Mouse (Mus musculus): ENCODE results near the gene Gm13275.
"Not testable (repeated sequence)": the region's sequence is repeated elsewhere in the genome, so short reads cannot be mapped to it uniquely, and the experiment has no call there.

The Gm13275 gene

DNA sequence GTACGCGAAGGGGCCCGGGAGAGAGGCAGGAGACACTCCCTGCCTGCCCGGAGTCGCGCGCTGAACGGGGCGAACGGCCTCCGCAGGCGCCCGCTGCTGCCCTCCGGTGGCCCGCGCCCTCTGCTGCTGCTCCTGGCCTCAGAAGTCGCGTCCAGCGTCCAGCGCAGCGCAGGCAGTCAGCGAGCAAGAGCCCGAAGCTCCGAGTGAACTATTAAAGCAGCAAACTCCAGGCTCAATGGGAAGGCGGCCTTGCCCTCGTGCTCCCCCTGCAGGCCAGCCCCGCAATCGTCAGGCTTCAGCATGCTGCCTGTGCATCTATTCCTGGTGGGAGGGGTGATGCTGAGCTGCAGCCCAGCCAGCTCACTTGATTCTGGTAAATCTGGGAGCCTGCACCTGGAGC lies 2.8 kb downstream of the Gm13275 start, which contains the start of gene Gm13279:
Gene Gm13279 (plus strand): TSS at position 301 of the 400 bp plus-strand sequence.
- DNase-seq (ENCODE audit: low spot score in 2 of 2): not testable (repeated sequence)

DNA sequence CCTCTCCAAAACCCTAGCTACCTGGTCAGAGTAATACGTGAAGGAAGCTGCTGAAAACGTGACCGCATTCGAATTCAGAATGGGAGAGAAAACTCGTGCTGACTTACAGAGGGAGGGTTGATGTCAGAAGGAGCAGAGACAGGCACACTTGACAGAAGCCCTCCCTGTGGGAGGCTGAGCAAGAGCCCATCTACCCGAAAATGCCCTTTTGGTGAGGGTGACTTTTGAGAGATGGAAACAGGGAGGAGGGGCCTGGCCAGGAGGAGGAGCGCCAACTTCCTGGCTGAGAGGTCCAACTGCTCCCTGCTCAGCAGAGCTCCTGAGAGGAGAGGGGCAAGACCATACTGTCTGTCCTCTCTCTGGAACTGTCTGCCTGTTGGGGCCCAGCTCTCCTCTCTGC lies 5.1 kb downstream of the Gm13275 start, which contains the start of gene Gm13285:
Gene Gm13285 (plus strand): TSS at position 301 of the 400 bp plus-strand sequence.
- not testable (repeated sequence) for DNase-seq (ENCODE audit: low spot score in 2 of 2)

DNA sequence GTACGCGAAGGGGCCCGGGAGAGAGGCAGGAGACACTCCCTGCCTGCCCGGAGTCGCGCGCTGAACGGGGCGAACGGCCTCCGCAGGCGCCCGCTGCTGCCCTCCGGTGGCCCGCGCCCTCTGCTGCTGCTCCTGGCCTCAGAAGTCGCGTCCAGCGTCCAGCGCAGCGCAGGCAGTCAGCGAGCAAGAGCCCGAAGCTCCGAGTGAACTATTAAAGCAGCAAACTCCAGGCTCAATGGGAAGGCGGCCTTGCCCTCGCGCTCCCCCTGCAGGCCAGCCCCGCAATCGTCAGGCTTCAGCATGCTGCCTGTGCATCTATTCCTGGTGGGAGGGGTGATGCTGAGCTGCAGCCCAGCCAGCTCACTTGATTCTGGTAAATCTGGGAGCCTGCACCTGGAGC lies 8.7 kb downstream of the Gm13275 start, which contains the start of gene Gm13287:
Gene Gm13287 (plus strand): TSS at position 301 of the 400 bp plus-strand sequence.
- DNase-seq (ENCODE audit: low spot score in 2 of 2): not testable (repeated sequence)

DNA sequence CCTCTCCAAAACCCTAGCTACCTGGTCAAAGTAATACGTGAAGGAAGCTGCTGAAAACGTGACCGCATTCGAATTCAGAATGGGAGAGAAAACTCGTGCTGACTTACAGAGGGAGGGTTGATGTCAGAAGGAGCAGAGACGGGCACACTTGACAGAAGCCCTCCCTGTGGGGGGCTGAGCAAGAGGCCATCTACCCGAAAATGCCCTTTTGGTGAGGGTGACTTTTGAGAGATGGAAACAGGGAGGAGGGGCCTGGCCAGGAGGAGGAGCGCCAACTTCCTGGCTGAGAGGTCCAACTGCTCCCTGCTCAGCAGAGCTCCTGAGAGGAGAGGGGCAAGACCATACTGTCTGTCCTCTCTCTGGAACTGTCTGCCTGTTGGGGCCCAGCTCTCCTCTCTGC lies 10.9 kb downstream of the Gm13275 start, which contains the start of gene Gm13288:
Gene Gm13288 (plus strand): TSS at position 301 of the 400 bp plus-strand sequence.
- not testable (repeated sequence) for DNase-seq (ENCODE audit: low spot score in 2 of 2)

DNA sequence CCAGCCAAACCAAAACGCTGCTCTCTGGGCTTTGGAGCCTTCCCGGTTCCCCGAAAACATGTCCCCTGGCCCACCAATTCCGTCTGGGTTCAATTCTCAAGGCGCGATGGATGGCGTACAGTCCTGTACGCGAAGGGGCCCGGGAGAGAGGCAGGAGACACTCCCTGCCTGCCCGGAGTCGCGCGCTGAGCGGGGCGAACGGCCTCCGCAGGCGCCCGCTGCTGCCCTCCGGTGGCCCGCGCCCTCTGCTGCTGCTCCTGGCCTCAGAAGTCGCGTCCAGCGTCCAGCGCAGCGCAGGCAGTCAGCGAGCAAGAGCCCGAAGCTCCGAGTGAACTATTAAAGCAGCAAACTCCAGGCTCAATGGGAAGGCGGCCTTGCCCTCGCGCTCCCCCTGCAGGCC lies 11.5 kb downstream of the Gm13275 start:
- peak; percentile 1 to 2 for DNase-seq (ENCODE audit: low spot score in 2 of 2)

DNA sequence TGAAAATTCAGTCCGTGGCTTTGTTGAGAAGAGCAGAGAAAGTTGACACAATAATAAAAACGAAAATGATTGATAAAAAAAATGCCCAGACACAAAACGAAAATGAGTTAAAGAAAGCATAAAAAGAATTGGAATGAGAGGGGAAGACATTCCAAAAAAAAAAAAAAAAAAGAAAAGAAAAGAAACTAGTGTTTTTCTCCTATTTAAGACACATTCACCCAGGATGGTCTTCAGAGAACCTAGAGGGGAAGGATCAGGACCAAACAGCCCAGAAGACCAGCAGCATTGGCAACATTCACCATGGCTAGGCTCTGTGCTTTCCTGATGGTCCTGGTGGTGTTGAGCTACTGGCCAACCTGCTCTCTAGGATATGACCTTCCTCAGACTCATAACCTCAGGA lies 21.6 kb downstream of the Gm13275 start, which contains the start of gene Ifna7:
Gene Ifna7 (plus strand): TSS at position 301 of the 400 bp plus-strand sequence.
- DNase-seq (ENCODE audit: low spot score in 2 of 2): no peak

DNA sequence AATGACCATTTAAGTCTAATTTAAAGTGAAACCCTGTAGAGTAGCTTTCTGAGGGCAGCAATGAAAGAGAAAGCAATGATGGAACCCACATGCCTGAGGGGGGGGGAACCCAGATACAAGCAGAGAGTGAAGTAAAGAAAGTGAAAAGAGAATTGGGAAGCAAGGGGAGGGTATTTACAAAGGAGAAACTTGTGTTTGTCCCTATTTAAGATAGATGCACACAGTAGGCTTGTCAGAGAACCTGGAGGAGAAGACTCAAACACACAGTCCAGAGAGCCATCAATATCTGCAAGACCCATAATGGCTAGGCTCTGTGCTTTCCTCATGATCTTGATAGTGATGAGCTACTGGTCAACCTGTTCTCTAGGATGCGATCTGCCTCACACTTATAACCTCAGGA lies 25.4 kb downstream of the Gm13275 start, which contains the start of gene Ifna11:
Gene Ifna11 (plus strand): TSS at position 301 of the 400 bp plus-strand sequence.
- no peak for DNase-seq (ENCODE audit: low spot score in 2 of 2)

DNA sequence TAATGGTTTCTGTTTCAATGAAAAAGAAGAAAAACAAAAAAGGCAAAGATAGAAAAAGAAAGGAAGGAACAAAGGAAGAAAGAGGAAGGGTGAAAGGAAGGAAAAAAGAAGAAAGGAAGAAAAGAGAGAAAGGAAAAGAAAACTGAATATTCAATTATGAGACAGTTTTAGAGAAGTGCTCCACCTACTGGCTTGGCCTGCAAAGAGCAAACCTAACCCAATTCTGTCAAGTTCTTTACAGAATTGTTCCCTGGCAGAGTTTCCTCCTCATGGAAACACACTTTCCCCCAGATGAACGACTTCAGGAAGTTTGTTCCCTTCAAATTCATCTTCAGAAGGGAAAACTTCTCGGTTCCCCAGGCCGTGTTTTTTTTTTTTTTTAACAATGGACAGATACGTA lies 28.7 kb downstream of the Gm13275 start:
- DNase-seq (ENCODE audit: low spot score in 2 of 2): peak in 1 of 2 experiments; percentile 11

DNA sequence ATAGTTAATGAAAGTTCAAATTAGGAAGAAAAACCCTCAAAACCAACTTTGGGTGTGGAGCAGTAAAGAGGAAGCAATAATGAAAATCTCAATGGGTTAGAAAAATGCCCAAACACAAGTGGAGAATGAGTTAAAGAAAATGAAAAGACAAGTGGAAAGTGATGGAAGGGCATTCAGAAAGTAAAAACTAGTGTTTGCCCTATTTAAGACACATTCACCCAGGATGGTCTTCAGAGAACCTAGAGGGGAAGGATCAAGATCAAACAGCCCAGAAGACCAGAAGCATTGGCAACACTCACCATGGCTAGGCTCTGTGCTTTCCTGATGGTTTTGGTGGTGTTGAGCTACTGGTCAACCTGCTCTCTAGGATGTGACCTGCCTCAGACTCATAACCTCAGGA lies 32.8 kb downstream of the Gm13275 start, which contains the start of gene Ifna6:
Gene Ifna6 (plus strand): TSS at position 301 of the 400 bp plus-strand sequence.
- DNase-seq (ENCODE audit: low spot score in 2 of 2): not testable (repeated sequence)

DNA sequence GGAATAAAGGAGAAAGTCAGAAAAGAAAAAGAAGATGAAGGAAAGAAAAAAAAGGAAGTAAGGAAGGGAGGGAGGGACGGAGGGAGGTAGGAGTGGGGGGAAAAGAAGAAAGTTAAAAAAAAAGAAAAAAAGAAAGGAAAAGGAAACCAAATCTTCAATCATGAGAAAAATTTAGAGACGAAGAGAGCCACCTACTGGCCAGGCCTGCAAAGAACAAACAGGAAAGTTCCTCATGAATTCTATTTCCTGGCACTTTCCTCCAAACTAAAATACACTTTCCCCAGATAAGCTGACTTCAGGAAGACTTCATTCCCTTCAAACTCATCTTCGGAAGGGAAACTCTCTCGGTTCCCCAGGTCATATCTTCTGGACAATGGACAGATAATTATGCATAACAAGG lies 36.2 kb downstream of the Gm13275 start:
- DNase-seq (ENCODE audit: low spot score in 2 of 2): peak; percentile 31 to 38

DNA sequence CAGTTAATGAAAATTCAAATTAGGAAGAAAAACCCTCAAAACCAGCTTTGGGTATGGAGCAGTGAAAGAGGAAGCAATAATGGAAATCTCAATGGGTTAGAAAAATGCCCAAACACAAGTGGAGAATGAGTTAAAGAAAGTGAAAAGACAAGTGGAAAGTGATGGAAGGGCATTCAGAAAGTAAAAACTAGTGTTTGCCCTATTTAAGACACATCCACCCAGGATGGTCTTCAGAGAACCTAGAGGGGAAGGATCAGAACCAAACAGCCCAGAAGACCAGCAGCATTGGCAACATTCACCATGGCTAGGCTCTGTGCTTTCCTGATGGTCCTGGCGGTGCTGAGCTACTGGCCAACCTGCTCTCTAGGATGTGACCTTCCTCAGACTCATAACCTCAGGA lies 40.9 kb downstream of the Gm13275 start, which contains the start of gene Ifna5:
Gene Ifna5 (plus strand): TSS at position 301 of the 400 bp plus-strand sequence.
- DNase-seq (ENCODE audit: low spot score in 2 of 2): not testable (repeated sequence)

DNA sequence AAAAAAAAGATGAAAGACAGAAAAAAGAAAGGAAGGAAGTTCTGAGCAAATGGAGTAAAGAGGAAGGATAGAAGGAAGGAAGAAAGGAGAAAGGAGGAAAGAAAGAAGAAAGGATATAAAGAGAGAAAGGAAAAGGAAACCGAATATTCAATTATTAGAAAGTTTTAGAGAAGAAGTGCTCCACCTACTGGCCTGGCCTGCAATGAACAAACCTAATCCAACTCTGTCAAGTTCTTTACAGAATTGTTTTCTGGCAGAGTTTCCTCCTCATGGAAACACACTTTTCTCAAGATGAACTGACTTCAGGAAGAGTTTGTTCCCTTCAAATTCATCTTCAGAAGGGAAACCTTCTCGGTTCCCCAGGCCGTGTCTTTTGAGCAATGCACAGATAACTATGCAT lies 44.5 kb downstream of the Gm13275 start:
- DNase-seq (ENCODE audit: low spot score in 2 of 2): peak in 1 of 2 experiments; percentile 7

DNA sequence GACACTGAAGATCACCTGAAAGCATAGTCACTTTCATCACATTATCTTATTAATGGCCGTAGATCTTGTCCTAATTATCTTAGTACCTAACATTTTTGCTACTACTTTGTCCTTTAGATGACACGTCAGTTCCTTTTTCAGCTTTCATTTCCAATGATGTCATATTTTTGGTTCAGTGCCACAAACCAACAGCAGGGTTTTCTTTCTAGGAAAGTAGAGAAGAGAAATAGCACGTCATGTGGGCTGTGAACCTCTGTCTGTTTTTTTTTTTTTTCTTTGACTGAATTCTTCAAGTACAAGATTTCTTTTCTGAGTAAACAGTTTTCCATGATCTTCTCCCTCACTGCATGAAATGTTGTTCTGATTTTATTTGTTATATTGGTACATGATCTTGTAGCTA lies 45.8 kb downstream of the Gm13275 start:
- no peak for DNase-seq (ENCODE audit: low spot score in 2 of 2)

DNA sequence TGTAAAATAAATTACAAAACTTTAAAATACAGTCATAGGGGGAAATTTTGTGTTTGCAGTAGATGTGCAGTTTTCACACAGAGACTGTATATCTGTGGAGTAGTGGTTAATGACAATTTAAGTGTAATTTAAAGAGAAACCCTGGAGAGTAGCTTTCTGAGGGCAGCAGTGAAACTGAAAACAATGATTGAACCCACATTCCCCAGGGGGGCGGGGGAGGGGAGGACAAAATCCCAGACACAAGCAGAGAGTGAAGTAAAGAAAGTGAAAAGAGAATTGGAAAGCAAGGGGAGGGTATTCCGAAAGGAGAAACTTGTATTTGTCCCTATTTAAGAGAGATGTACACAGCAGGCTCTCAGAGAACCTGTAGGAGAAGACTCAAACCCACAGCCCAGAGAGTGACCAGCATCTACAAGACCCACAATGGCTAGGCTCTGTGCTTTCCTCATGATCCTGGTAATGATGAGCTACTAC lies 47.2 kb downstream of the Gm13275 start, which contains the start of gene Ifna4:
Gene Ifna4 (plus strand): TSS at position 424 of the 474 bp plus-strand sequence.
- DNase-seq (ENCODE audit: low spot score in 2 of 2): no peak

Measured in frontal cortex, postnatal 36 days (tissue).